Mouse (Mus musculus) layer of hippocampus, adult 9-10 months (tissue): Measurements from ENCODE around the gene Caskin2.

Experiments used
- DNase-seq: peaks from one replicate; pipeline ENCODE4 v3.0.0; 2022; ENCODE audit warnings: low spot score

The Caskin2 gene

DNA sequence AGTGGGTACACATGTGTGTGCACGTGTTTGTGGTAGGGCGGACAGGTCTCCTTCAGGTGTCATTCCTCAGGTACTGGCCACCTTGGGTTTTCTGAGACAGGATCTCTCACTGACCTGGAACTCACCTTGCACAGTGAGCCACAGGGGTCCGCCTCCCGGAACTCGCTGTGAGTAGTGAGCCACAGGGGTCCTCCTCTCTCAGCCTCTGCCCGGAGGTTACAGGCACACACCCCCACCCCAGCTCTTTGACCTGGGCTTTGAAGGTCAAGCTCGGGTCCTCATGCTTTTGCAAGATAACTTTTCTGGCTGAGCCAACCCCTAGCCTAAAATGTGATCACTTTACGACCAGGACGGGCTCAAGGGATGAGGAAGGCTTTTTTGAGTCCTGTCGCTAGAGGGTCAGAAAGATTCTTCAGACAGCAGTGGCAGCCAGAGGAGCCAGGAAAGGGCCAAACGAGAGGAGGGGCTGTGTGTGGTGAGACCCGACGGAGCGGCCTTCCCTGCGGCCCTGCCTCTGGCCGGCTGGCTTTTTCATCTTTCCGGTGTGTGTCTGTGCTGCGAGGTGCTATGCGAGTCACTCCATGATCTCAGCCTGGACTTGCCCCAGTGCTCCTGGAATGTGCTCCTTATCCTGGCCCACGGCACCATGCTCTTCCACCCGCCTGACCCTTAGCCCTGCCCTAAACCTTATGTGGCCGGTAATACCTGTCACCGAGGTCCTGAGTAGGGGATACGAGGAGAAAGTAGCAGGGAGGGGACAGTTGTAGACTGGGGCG is 17.3 kb upstream of the Caskin2 start:
- no peak for DNase-seq

DNA sequence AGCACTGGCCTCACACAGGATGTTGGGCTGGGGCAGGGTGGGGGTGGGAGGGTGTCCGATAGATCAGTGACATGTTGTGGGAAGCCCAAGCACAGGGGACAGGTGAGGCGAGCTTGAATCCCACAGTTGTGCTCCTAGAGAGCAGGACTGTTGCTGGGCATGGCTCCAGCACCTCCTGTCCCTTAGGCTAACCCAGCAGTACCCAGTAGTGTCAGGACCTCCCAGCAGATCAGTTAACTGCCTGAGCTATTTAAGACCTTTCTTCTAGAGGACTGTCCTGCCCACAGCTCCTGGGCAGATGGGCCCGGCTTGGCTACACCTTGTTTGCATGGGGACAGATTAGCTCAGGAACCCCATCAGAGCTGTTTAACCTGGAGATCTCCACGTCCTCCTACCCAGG is 15.6 kb upstream of the Caskin2 start:
- no peak for DNase-seq

DNA sequence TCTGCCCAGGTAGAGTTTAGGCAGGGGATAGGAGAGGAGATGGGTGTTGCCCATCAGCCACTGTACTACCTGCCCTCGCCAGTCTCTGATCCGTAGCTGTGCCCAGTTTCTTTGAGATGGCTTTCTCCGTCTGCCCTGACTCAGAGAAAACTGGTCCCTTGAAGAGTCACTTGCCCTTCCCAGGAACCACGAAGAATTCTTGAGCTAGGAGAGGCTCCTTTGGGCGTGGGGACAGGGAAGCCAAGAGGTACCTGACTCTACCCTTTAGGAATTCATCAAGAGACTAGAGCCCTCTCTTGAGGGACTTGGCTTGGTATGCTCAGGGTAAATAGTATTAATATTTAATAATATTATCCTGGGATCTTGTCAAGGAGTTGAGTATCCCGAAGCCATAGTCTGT is 14.2 kb upstream of the Caskin2 start:
- DNase-seq: no peak

DNA sequence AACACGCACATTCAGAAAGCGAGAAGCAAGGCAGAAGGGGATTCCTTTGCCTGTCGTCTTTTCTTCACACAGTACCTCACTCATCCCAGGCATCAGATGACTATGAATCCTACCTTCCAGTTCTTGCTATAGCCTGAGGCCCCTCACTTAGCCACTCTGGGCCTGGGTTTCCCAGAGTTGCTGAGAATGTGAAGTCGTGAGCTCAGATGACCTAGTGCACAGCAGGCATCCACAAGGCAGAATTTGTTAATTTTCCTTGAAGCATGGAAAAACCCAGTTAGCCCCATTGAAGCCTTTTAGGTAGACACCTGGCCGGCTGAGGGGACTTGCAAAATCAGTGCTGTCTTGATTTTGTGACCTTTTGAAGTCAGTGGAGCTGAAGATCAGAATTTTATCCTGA is 13.0 kb upstream of the Caskin2 start:
- no peak for DNase-seq

DNA sequence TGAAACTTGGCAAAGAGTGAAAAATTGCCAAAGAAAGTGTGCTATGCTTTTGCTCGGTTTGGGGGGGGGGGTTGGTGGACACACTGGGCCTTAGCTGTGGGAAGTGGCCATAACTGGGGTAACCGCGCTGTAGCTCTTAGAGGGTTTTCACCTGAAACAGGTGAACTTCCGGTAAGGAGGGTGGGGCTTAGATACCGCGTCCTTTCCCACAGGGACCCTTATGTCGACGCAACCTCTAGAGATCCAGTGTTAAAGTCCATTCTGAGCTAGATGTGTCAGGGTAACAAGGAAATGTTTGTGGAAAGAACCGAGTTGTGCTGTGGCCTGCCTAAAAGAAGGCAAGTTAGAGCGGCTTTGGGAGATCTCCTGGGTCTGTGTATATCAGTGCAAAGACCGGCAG is 11.4 kb upstream of the Caskin2 start:
- no peak for DNase-seq

DNA sequence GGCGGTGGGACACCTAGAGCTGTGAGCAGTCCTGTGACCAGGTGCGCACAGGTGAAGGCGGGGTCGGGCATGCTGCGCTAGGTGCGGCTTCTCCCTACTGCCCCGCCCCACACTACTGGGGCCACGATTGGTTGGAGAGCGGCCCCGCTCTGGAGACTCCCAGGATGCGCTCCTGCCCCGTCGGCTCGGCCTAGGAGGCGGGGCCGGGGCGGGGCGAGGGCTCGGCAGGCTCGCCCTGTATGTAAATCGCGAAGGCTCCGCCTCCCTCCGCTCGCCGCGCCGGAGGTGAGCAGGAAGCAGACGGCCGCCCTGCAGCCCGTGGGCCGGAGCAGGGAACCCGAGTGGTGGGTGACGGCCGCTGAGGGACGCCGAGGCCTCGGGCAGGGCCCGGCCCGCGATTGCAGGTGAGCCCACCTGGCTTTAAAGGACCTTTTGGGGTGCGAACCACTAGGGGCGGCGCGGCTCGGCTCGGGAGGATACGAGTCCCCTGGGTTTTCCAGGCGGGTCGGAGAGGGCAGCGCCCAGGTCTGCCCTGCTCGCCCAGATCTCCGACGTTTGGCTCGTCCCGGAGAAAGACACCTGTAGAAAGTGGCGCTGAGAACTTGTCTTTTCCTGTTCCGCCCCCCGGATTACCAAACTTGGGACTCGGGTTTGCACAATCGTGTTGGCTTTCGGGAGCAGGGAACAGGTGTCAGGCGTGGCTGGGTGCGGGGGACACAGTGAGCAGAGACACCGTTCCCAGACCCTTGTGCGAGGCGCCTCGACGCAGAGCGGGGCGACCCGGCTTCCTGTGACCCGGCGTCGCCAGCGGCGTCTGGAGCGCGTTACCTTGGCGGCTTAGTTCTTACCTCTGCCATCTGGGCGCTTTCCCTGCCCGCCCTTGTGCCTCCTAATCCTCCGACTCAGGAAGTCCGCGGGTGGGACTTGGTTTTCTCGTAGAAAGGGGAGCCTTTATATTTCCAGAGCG is 10.6 kb upstream of the Caskin2 start, which contains the start of gene Llgl2:
TSS of gene Llgl2 (plus strand) at position 276 of the 967 bp plus-strand sequence.
- no peak for DNase-seq

DNA sequence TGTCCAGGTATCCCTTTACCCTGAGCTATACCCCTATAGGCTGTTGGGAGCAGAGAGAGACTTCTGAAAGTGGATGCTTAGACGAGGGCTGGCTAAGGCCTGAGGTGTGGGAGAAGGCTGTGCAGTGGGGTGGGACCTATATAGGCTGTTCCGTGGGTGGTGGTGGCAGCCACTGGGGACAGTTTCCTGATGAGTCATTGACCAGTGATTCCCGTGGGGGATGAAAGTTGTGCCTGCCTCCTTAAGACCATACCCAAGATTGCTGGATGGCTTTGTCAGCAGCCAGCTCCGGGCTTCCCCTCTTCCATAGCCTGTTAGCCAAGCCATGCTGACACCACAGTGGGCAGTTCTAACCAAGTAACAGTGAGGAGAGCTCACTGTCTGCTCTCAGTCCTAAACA is 7.6 kb upstream of the Caskin2 start:
- no peak for DNase-seq

DNA sequence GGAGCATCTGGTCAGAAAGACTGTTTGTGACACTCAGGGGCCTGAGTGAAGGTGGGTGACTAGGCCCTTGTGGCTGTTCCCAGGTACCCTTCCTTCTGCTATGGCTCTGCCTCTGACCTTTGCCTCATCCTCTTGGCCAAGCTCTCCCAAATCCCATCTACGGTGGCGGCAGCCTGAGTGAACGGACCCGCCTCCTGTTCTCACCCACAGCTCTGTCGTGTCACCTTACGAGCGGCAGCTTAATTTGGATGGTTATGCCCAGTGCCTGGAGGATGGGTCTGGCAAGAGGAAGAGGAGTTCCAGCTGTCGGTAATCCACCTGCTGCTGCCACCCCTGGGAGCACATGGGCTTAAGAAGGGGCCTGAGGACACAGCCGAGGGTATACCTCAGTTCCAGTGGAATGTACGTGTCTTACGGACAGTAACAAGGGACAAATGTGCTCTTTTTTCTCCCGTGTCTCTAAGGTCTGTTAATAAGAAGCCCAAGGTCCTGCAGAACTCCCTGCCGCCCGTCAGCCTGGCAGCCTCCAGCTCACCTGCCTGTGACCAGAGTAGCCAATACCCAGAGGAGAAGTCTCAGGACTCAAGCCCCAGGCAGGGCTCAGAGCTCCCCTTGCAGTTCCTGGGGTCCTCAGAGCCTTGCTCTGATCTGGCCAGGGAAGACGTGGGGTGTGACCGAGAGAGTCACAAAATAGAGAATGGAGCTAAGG is 6.6 kb upstream of the Caskin2 start:
- DNase-seq: no peak

DNA sequence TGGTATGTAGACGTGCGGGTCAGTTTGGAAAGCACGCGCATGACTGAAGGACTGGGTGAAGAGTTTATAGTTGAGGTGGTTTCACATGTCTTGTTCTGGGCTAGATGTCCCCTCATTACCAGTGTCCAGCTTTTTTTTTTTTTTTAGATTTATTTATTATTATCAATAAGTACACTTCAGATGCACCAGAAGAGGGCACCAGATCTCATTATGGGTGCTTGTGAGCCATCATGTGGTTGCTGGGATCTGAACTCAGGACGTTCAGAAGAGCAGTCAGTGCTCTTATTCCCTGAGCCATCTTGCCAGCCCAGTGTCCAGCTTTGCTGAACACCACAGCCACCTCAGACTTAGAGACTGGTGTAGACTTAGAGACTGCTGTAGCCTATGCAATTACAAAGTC is 3.9 kb upstream of the Caskin2 start:
- DNase-seq: no peak

DNA sequence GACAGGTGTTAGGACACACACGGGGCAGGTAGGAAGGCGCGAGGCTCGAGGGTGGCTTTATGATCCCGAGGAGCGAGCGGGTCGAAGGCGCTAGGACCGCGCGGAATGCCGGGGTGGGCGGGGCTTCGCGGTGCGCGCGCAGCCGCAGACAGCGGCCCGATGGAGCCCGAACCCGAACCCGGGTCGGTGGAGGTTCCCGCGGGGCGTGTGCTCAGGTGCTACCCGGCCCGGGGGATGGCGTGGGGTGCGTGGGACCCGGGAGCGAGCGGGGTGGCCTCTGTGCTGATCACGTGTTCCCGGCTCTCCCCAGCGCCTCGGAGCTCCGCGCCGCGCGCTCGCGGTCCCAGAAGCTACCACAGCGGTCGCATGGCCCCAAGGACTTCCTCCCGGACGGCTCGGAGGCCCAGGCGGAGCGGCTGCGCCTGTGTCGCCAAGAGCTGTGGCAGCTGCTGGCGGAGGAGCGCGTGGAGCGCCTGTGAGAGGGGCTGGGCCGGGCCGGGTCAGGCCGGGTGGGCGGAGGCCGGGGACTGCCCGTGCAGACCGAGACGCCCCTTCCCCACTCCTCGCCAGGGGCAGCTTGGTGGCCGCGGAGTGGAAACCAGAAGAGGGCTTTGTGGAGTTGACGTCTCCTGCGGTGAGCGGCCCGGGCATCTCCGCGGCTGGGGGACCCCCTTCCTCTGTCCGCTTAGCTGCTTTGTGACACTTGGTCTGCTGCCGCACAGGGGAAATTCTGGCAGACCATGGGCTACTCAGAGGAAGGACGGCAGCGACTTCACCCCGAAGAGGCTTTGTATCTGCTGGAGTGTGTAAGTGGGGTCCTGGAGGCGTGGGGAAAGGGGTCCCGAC is 1.4 kb upstream of the Caskin2 start, which contains the start of gene Tsen54:
TSS of gene Tsen54 (plus strand) at position 120 of the 846 bp plus-strand sequence.
- DNase-seq: no peak

DNA sequence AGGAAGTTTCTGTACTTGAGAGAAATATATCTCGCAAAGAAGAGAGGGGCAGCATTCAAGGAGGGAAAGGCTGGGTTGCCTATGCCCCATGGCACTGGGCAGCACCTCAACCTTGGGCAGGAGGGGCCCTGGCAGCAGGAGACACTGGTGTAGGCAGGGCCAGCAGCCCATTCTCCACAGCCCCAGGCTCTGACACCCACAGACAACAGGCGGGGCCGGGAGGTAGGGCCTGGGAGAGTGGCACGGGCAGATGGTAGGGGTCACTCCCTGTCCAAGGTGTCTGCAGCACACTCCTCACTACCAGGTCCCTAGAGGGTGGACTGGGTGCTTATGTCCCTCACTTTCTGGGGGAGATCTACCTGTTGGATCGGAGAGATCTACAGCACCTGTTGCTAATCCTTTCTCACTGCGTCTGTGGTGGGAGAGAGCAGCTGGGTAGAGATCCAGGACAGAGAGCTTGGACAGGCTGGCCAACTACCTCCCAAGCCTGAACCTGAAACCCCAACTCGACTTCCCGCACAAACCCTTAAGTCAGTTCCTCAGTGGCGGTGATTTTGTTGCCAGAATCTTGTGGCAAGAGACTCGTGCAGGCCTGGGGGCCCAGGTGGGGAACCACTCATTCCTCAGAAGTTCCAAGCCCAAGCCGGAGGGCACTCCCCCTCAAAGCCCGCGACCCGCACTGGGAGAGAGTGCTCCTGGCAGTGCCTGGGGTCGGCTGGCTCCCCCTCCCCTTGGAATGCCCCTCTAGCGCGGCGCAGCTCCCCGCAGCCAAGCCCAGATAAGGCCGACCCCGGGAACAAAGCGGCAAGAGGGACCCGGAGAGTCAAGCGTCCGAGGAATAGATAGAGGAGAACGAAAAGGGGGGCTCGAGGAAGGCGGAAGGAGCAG is 662 bp downstream of the Caskin2 start:
- no peak for DNase-seq

DNA sequence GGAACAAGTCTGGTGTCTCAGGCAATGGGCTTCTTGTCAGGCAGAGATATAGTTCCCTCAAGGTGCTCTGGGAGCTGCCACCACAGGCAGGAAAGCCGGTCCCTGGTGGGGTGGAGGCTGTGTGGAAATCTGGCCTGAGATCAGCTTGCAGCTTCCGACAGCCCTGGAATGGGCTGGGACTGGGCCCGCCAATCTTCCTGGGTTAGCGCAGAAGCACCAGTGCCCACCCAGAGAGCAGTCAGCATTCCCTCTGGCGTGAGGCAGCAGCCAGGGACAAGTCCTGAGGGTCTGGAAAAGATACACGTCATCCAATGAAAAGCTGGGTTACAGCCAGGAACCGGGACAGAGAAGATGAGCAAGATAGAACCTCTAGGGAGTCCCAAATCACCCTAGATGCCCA is 1.3 kb downstream of the Caskin2 start:
- DNase-seq: no peak

DNA sequence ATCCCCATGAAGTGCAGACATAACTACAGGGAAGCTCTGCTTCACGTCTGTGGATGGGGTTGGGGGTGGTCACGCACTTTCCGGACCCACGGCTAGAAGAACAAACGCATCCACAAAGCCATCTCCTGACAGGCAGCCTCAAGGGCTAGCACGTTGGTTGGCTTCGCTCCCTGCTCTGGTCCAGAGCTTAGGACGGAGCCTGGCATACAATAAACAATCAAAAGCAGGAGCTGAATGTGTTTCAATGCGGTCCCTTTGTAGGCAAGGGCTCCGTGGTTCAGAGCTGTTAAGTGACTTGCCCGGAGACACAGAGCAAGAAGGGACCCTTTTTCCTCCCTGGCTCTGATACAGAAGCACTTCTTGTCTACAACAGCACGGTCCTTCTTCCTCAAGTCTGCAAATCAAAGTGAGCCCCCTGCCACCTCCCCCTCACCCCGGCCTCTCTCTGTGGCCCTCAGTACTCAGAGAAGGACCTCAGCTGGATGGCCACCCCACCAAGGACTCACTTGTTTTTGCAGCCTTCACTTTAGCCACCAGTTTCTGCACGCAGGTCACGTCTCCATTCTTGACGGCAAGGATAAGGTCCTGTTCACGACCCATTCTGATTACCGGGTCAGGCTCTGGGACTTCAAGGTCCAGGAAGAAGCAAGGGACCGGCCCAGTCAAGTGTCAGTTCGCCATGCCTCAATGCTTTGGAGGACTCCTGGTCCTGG is 1.9 kb downstream of the Caskin2 start:
- no peak for DNase-seq

DNA sequence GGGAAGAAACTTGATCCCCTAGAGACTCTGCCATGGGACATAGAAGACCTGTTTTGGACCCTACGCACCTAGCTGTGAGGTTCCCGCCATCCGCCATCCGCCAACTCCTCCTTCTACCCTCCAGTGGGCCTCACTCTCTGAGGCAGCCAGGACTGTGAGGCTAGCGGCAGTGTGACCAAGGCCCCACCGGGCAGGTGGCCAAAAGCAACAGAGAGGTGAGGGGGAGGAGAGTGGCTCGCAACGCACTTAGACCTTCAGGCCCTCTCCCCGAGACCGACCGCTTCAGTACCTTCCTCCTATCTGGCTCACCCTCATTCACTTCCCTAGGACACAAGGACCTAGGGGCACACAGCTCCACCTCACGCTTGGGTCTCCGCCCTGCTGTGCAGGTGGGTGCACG is 3.1 kb downstream of the Caskin2 start:
- no peak for DNase-seq

DNA sequence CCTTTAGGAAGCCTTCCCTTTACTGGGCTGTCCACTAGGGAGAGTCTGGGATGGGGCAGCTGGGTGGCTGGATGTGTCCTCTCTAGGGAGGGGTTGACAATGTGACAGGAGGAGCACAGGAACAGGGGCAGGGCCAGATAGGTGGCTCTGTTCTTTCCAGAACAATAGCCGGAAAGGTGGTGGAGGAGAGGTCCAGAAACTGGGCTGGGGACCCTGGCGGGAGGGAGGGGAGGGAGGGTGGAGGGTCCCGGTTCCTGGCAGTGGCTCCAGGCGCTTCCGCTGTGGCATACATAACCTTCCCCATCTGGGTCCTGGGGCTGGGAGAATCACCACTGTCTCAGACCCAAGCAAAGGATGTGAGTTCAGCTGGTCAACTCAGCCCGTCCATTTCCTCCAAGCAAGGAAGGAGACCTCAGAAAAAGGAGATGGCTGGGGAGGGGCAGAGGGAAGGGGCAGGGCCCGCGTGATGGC is 4.1 kb downstream of the Caskin2 start:
- DNase-seq: no peak

DNA sequence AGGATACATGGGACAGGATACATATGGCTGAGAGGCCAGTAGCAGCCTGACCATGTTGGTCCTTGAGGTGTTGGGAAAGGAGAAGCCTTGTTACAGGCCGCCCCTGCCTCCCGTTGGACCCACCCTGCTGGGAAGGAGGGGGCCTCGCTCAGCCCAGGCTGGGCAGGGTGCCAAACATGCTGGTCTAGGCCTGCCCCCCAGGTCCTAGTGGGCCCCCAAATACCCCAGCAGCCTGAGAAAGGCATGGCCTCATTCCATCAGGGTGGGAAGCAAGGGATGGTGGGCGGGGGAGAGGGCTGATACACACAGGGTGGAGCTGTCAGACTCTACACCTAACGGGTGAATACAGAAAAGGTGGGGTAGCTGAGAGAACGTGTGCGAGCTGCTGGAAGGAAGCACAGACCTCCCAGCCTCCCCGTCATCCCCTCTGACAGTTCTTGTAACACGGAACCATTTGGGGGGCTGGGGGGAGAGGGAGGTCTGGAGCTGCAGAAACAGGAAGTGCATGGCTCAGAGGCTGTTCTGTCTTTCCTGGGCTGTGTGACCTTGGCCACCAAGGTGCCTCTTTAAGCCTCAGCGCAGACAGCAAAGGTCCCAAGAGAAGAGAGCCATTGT is 4.6 kb downstream of the Caskin2 start:
- DNase-seq: no peak

DNA sequence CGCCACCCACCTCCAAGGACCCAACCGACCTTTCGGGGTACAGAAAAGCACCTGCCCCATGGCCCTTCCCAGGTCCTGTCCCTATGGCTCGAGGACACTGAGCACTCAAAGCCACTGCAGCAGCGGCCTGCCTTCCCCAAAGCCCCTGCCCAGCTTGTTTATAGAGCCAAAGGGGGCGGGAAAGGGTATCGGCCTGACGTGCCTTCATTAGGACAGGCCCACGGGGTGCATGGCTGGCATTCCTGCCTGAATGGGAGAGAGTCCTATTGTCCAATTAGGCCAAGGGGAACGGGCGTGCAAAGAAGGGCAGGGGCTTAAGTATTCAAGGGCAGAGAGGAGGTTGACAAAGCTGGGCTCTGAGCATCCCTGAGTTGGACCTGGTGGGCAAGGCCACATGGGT is 5.5 kb downstream of the Caskin2 start:
- DNase-seq: no peak

DNA sequence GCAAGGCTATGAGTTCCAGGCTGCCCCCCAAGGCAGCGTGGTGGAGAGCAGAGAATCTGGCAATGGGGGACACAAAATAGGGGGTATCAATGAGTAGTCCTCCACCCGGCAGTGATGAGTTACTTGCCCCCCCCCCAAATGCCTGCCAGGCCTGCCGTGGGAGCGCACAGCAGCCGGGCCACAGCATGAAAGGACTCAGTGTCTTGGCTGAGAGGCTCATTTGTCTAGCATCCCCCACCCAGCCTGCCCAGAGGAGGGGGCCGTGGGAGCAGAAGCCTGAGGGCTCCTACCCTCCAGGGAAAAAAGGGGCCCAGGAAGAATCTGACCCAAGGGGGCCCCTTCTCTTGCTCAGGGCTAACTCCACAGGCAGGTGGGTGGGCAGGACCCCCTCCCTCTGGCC is 6.1 kb downstream of the Caskin2 start:
- no peak for DNase-seq

DNA sequence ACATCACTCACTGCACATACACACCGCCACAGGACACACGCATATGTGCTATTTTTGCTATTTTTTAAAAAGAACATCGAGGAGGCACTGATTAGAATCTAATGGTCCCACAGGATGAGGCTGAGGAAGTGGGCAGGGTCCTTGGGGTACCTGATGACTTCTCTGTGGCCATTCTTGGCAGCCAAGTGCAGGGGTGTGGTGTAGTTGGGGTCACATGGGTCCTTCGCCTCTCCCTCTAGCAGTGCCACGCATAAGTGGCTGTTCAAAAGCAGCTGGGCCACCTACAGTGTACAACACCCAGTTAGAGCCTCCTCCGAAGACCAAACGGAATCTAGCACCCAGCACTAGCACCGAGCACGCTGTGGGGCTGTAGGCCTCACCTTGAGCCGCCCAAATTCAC is 7.3 kb downstream of the Caskin2 start:
- DNase-seq: no peak
